Mouse (Mus musculus): ENCODE measurements around the gene Uba6. TPM values are rescaled to one million over a fixed set of nuclear protein-coding genes. Genes with fewer than 3 reads are reported as not detected.

Uba6 gene
- polyA plus RNA-seq (2015; fragmentation: Nextera tagmentation; extraction: Ambion mirVana): 15.0 and 15.6 TPM in 2 replicates

GRCm38 (mm10) chr5:86172449-86173161, at the start of gene Uba6:
Uba6 (minus strand) TSS chr5:86172803.
- peak within 1 kb of the TSS; percentile 91 for H3K9ac ChIP-seq (ENCODE audit: low read depth, low read length)
- H3K36me3 ChIP-seq (ENCODE audit: control insufficient read depth, insufficient read depth, low read length): no peaks in the 10 kb centered on the region
- peak within 1 kb of the TSS; percentile 97 for H3K27ac ChIP-seq (ENCODE audit: low read length)
- WGBS: under 1% methylated on average over 34 of the region's 67 CpGs
- peak within 1 kb of the TSS; percentile 93 for H3K4me3 ChIP-seq (ENCODE audit: low read depth, low read length)
- no peaks in the 10 kb centered on the region for H3K27me3 ChIP-seq (ENCODE audit: control insufficient read depth, insufficient read depth, low read depth, low read length)
- H3K4me2 ChIP-seq (ENCODE audit: low read length): peak within 1 kb of the TSS; percentile 83
- peak; percentile 100 for ATAC-seq
- H3K4me1 ChIP-seq (ENCODE audit: control insufficient read depth, insufficient read depth, low read length): peaks cover 6% of the 10 kb centered on the region
- H3K9me3 ChIP-seq (replicated peaks; ENCODE audit: control insufficient read depth, low read length, poor library complexity, severe bottlenecking): no peaks in the 10 kb centered on the region

GRCm38 (mm10) chr5:86197801-86198200, 25.2 kb upstream of the Uba6 start, which contains the start of gene Gnrhr:
Gnrhr (minus strand) TSS chr5:86197901.
- Histone ChIP-seq H3K4me1 (ENCODE audit: control insufficient read depth, insufficient read depth, low read length) (no peaks in the 10 kb centered on the region), H3K4me3 (ENCODE audit: low read depth, low read length) (no peak within 1 kb of the TSS), H3K36me3 (ENCODE audit: control insufficient read depth, insufficient read depth, low read length) (no peaks in the 10 kb centered on the region), H3K27me3 (ENCODE audit: control insufficient read depth, insufficient read depth, low read depth, low read length) (no peaks in the 10 kb centered on the region), H3K4me2 (ENCODE audit: low read length) (no peak within 1 kb of the TSS), H3K9ac (ENCODE audit: low read depth, low read length) (no peak within 1 kb of the TSS), H3K27ac (ENCODE audit: low read length) (no peak within 1 kb of the TSS), H3K9me3 (replicated peaks; ENCODE audit: control insufficient read depth, low read length, poor library complexity, severe bottlenecking) (no peaks in the 10 kb centered on the region)
- 92% methylated on average over 10 of the region's 10 CpGs for WGBS
- no peak for ATAC-seq

- no peaks in the 10 kb centered on the region for H3K4me1 ChIP-seq (ENCODE audit: control insufficient read depth, insufficient read depth, low read length)
- no peak overlapping the region for H3K4me3 ChIP-seq (ENCODE audit: low read depth, low read length)
- H3K9ac ChIP-seq (ENCODE audit: low read depth, low read length): no peak overlapping the region
- no peak overlapping the region for H3K27ac ChIP-seq (ENCODE audit: low read length)
- no peaks in the 10 kb centered on the region for H3K27me3 ChIP-seq (ENCODE audit: control insufficient read depth, insufficient read depth, low read depth, low read length)
- H3K36me3 ChIP-seq (ENCODE audit: control insufficient read depth, insufficient read depth, low read length): no peaks in the 10 kb centered on the region
- no peaks in the 10 kb centered on the region for H3K9me3 ChIP-seq (replicated peaks; ENCODE audit: control insufficient read depth, low read length, poor library complexity, severe bottlenecking)
- 12% methylated on average over 4 of the region's 4 CpGs for WGBS
- ATAC-seq: peak; percentile 80
- H3K4me2 ChIP-seq (ENCODE audit: low read length): no peak overlapping the region
These were observed 18.8 kb upstream of the Uba6 start for GRCm38 (mm10) chr5:86191356-86191755.

- Histone ChIP-seq H3K9ac (ENCODE audit: low read depth, low read length) (no peak overlapping the region), H3K4me3 (ENCODE audit: low read depth, low read length) (no peak overlapping the region), H3K9me3 (replicated peaks; ENCODE audit: control insufficient read depth, low read length, poor library complexity, severe bottlenecking) (no peaks in the 10 kb centered on the region), H3K4me2 (ENCODE audit: low read length) (no peak overlapping the region), H3K4me1 (ENCODE audit: control insufficient read depth, insufficient read depth, low read length) (no peaks in the 10 kb centered on the region), H3K36me3 (ENCODE audit: control insufficient read depth, insufficient read depth, low read length) (no peaks in the 10 kb centered on the region), H3K27ac (ENCODE audit: low read length) (no peak overlapping the region), H3K27me3 (ENCODE audit: control insufficient read depth, insufficient read depth, low read depth, low read length) (no peaks in the 10 kb centered on the region)
- ATAC-seq: no peak
- 26% methylated on average over 5 of the region's 5 CpGs for WGBS
These were observed 18.2 kb upstream of the Uba6 start for GRCm38 (mm10) chr5:86190770-86191169.

GRCm38 (mm10) chr5:86190290-86190689, 17.7 kb upstream of the Uba6 start:
- Histone ChIP-seq H3K4me2 (ENCODE audit: low read length) (no peak overlapping the region), H3K36me3 (ENCODE audit: control insufficient read depth, insufficient read depth, low read length) (no peaks in the 10 kb centered on the region), H3K9ac (ENCODE audit: low read depth, low read length) (no peak overlapping the region), H3K27me3 (ENCODE audit: control insufficient read depth, insufficient read depth, low read depth, low read length) (no peaks in the 10 kb centered on the region), H3K4me3 (ENCODE audit: low read depth, low read length) (no peak overlapping the region), H3K27ac (ENCODE audit: low read length) (no peak overlapping the region), H3K4me1 (ENCODE audit: control insufficient read depth, insufficient read depth, low read length) (no peaks in the 10 kb centered on the region), H3K9me3 (replicated peaks; ENCODE audit: control insufficient read depth, low read length, poor library complexity, severe bottlenecking) (no peaks in the 10 kb centered on the region)
- ATAC-seq: no peak
- 39% methylated on average over 15 of the region's 15 CpGs for WGBS

- no peaks in the 10 kb centered on the region for H3K36me3 ChIP-seq (ENCODE audit: control insufficient read depth, insufficient read depth, low read length)
These were observed 14.8 kb upstream of the Uba6 start for GRCm38 (mm10) chr5:86187441-86187840.

GRCm38 (mm10) chr5:86173778-86174177, 1.2 kb upstream of the Uba6 start:
- Histone ChIP-seq H3K9me3 (replicated peaks; ENCODE audit: control insufficient read depth, low read length, poor library complexity, severe bottlenecking) (no peaks in the 10 kb centered on the region), H3K4me2 (ENCODE audit: low read length) (no peak overlapping the region), H3K4me3 (ENCODE audit: low read depth, low read length) (no peak overlapping the region), H3K27ac (ENCODE audit: low read length) (no peak overlapping the region), H3K4me1 (ENCODE audit: control insufficient read depth, insufficient read depth, low read length) (peaks cover 6% of the 10 kb centered on the region), H3K36me3 (ENCODE audit: control insufficient read depth, insufficient read depth, low read length) (no peaks in the 10 kb centered on the region), H3K9ac (ENCODE audit: low read depth, low read length) (no peak overlapping the region), H3K27me3 (ENCODE audit: control insufficient read depth, insufficient read depth, low read depth, low read length) (no peaks in the 10 kb centered on the region)
- no peak for ATAC-seq
- WGBS: 48% methylated on average over 2 of the region's 2 CpGs

More at GRCm38 (mm10) chr5:86187441-86187840, 14.8 kb upstream of the Uba6 start:
- Histone ChIP-seq H3K4me1 (ENCODE audit: control insufficient read depth, insufficient read depth, low read length) (no peaks in the 10 kb centered on the region), H3K9me3 (replicated peaks; ENCODE audit: control insufficient read depth, low read length, poor library complexity, severe bottlenecking) (no peaks in the 10 kb centered on the region), H3K27ac (ENCODE audit: low read length) (no peak overlapping the region), H3K4me3 (ENCODE audit: low read depth, low read length) (no peak overlapping the region), H3K9ac (ENCODE audit: low read depth, low read length) (no peak overlapping the region), H3K4me2 (ENCODE audit: low read length) (no peak overlapping the region), H3K27me3 (ENCODE audit: control insufficient read depth, insufficient read depth, low read depth, low read length) (no peaks in the 10 kb centered on the region)
- no peak for ATAC-seq
- WGBS: 87% methylated on average over 6 of the region's 6 CpGs

- Histone ChIP-seq H3K4me2 (ENCODE audit: low read length) (peak overlapping the region; percentile 83), H3K4me3 (ENCODE audit: low read depth, low read length) (peak overlapping the region; percentile 93), H3K27me3 (ENCODE audit: control insufficient read depth, insufficient read depth, low read depth, low read length) (no peaks in the 10 kb centered on the region), H3K9me3 (replicated peaks; ENCODE audit: control insufficient read depth, low read length, poor library complexity, severe bottlenecking) (no peaks in the 10 kb centered on the region), H3K36me3 (ENCODE audit: control insufficient read depth, insufficient read depth, low read length) (no peaks in the 10 kb centered on the region), H3K4me1 (ENCODE audit: control insufficient read depth, insufficient read depth, low read length) (peaks cover 6% of the 10 kb centered on the region), H3K27ac (ENCODE audit: low read length) (peak overlapping the region; percentile 97), H3K9ac (ENCODE audit: low read depth, low read length) (peak overlapping the region; percentile 91)
- no peak for ATAC-seq
- WGBS: under 1% methylated on average over 15 of the region's 15 CpGs
These were observed 535 bp downstream of the Uba6 start for GRCm38 (mm10) chr5:86172088-86172448.

GRCm38 (mm10) chr5:86129828-86130227, 42.8 kb downstream of the Uba6 start:
- Histone ChIP-seq H3K4me3 (ENCODE audit: low read depth, low read length) (no peak overlapping the region), H3K9me3 (replicated peaks; ENCODE audit: control insufficient read depth, low read length, poor library complexity, severe bottlenecking) (no peaks in the 10 kb centered on the region), H3K9ac (ENCODE audit: low read depth, low read length) (no peak overlapping the region), H3K4me2 (ENCODE audit: low read length) (no peak overlapping the region), H3K4me1 (ENCODE audit: control insufficient read depth, insufficient read depth, low read length) (no peaks in the 10 kb centered on the region), H3K36me3 (ENCODE audit: control insufficient read depth, insufficient read depth, low read length) (peaks cover 9% of the 10 kb centered on the region; the same call in 1 of the 2 replicates), H3K27ac (ENCODE audit: low read length) (no peak overlapping the region), H3K27me3 (ENCODE audit: control insufficient read depth, insufficient read depth, low read depth, low read length) (no peaks in the 10 kb centered on the region)
- no peak for ATAC-seq

All from midbrain, embryonic 16.5 days (tissue).